Mouse (Mus musculus): ENCODE measurements around the gene Pygo1. TPM values are rescaled to one million over a fixed set of nuclear protein-coding genes. Genes with fewer than 3 reads are reported as not detected.

The Pygo1 gene
- polyA plus RNA-seq (2012; fragmentation: generic; extraction: Trizol) = 0.01 TPM

- peaks cover 69% of the 10 kb centered on the region for H3K27me3 ChIP-seq (ENCODE audit: control insufficient read depth, insufficient read depth, insufficient read length)
- H3ac ChIP-seq (ENCODE audit: control insufficient read depth, insufficient read length) = no peak within 1 kb of the TSS
- no peak for TF ChIP-seq REST (IDR thresholded peaks at IDR 0.05; ENCODE audit: insufficient read depth, insufficient read length)
- no peak for TF ChIP-seq MYOD1 (IDR thresholded peaks at IDR 0.05; ENCODE audit: control insufficient read depth in 1 of 3, insufficient read length in 2 of 3, low read depth in 2 of 3)
- TF ChIP-seq MAX (IDR thresholded peaks at IDR 0.05; ENCODE audit: low read depth) = no peak
- TF ChIP-seq CEBPB (IDR thresholded peaks at IDR 0.05; ENCODE audit: insufficient read depth, poor library complexity, severe bottlenecking) = no peak
- no peak for TF ChIP-seq TCF12 (IDR thresholded peaks at IDR 0.05; ENCODE audit: insufficient read depth, poor library complexity, severe bottlenecking)
- TF ChIP-seq E2F4 (IDR thresholded peaks at IDR 0.05; ENCODE audit: insufficient read depth) = no peak
- TF ChIP-seq TCF3 (IDR thresholded peaks at IDR 0.05; ENCODE audit: insufficient read length, low read depth) = no peak
- no peak for TF ChIP-seq POLR2A (IDR thresholded peaks at IDR 0.05; ENCODE audit: insufficient read length, low read depth)
- no peak for TF ChIP-seq MYOG (IDR thresholded peaks at IDR 0.05; ENCODE audit: control insufficient read depth in 1 of 3, insufficient read depth in 1 of 3, insufficient read length in 2 of 3, low read depth in 2 of 3)
- TF ChIP-seq SRF (IDR thresholded peaks at IDR 0.05; ENCODE audit: control insufficient read depth, insufficient read length, low read depth) = no peak
- H3K36me3 ChIP-seq (ENCODE audit: control insufficient read depth, insufficient read depth) = no peaks in the 10 kb centered on the region
- no peak within 1 kb of the TSS for H3K4me3 ChIP-seq
- H3K4me2 ChIP-seq (ENCODE audit: low read depth) = peak within 1 kb of the TSS; percentile 55
- H3K79me2 ChIP-seq (ENCODE audit: control insufficient read depth, insufficient read depth) = no peaks in the 10 kb centered on the region
These were observed at the start of gene Pygo1 for GRCm38 (mm10) chr9:72925021-72925934. TSS of gene Pygo1 (plus strand) at chr9:72925645.

DNA sequence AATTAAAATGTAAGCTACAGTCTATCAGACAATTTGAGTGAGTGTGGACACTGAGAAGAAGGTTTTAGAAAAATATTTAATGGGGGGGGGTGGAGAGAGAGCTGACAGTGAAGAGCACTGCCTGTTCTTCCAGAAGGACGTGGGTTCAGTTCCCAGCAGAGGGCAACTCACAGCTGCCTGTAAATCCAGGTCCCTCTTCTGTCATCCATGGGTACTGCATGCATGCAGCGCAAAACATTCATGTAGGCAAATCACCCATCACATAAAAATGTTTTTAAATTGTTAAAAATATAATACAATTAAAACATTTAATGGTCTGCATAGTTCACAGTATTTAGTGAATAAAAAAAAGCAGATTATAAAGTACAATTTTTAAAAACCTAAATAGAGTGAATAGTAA lies 49.6 kb upstream of the Pygo1 start:
- H3K4me3 ChIP-seq = no peak overlapping the region
- H3ac ChIP-seq (ENCODE audit: control insufficient read depth, insufficient read length) = no peak overlapping the region
- no peaks in the 10 kb centered on the region for H3K27me3 ChIP-seq (ENCODE audit: control insufficient read depth, insufficient read depth, insufficient read length)
- TF ChIP-seq CEBPB (IDR thresholded peaks at IDR 0.05; ENCODE audit: insufficient read depth, poor library complexity, severe bottlenecking) (no peak), SRF (IDR thresholded peaks at IDR 0.05; ENCODE audit: control insufficient read depth, insufficient read length, low read depth) (no peak), MAX (IDR thresholded peaks at IDR 0.05; ENCODE audit: low read depth) (no peak), MYOG (IDR thresholded peaks at IDR 0.05; ENCODE audit: control insufficient read depth in 1 of 3, insufficient read depth in 1 of 3, insufficient read length in 2 of 3, low read depth in 2 of 3) (no peak), POLR2A (IDR thresholded peaks at IDR 0.05; ENCODE audit: insufficient read length, low read depth) (no peak), REST (IDR thresholded peaks at IDR 0.05; ENCODE audit: insufficient read depth, insufficient read length) (no peak), E2F4 (IDR thresholded peaks at IDR 0.05; ENCODE audit: insufficient read depth) (no peak), USF1 (IDR thresholded peaks at IDR 0.05; ENCODE audit: low read depth) (no peak), POLR2AphosphoS2 (IDR thresholded peaks at IDR 0.05; ENCODE audit: insufficient read length, low read depth) (no peak), MYOD1 (IDR thresholded peaks at IDR 0.05; ENCODE audit: control insufficient read depth in 1 of 3, insufficient read length in 2 of 3, low read depth in 2 of 3) (no peak), TCF3 (IDR thresholded peaks at IDR 0.05; ENCODE audit: insufficient read length, low read depth) (no peak), TCF12 (IDR thresholded peaks at IDR 0.05; ENCODE audit: insufficient read depth, poor library complexity, severe bottlenecking) (no peak)
- no peaks in the 10 kb centered on the region for H3K79me2 ChIP-seq (ENCODE audit: control insufficient read depth, insufficient read depth)
- no peaks in the 10 kb centered on the region for H3K36me3 ChIP-seq (ENCODE audit: control insufficient read depth, insufficient read depth)
- no peak overlapping the region for H3K4me2 ChIP-seq (ENCODE audit: low read depth)

DNA sequence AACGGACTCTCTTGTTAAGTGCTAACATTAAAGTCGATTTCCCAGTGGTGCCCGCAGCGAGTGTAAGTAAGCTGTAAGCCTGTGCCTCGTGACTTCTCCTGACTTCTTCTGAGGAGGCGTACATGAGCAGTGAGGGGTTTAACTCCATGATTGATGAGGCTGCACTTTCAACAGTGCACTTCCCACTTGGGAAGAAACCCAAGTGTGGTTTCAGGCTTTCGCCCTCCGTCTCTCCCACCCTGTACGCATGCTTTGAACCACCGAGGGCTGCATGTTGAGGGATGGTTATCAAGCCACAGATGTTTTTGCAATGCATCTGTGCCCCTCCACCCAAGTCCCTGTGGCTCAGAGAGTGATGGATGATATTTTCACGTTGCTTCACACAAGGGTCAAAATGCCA lies 47.5 kb upstream of the Pygo1 start:
- TF ChIP-seq MYOD1 (IDR thresholded peaks at IDR 0.05; ENCODE audit: control insufficient read depth in 1 of 3, insufficient read length in 2 of 3, low read depth in 2 of 3) (no peak), REST (IDR thresholded peaks at IDR 0.05; ENCODE audit: insufficient read depth, insufficient read length) (no peak), MAX (IDR thresholded peaks at IDR 0.05; ENCODE audit: low read depth) (no peak), USF1 (IDR thresholded peaks at IDR 0.05; ENCODE audit: low read depth) (no peak), TCF3 (IDR thresholded peaks at IDR 0.05; ENCODE audit: insufficient read length, low read depth) (no peak), SRF (IDR thresholded peaks at IDR 0.05; ENCODE audit: control insufficient read depth, insufficient read length, low read depth) (no peak), CEBPB (IDR thresholded peaks at IDR 0.05; ENCODE audit: insufficient read depth, poor library complexity, severe bottlenecking) (no peak), POLR2A (IDR thresholded peaks at IDR 0.05; ENCODE audit: insufficient read length, low read depth) (no peak)
- Histone ChIP-seq H3K27me3 (ENCODE audit: control insufficient read depth, insufficient read depth, insufficient read length) (no peaks in the 10 kb centered on the region), H3K79me2 (ENCODE audit: control insufficient read depth, insufficient read depth) (no peaks in the 10 kb centered on the region), H3K4me3 (no peak overlapping the region), H3K36me3 (ENCODE audit: control insufficient read depth, insufficient read depth) (no peaks in the 10 kb centered on the region), H3ac (ENCODE audit: control insufficient read depth, insufficient read length) (no peak overlapping the region), H3K4me2 (ENCODE audit: low read depth) (no peak overlapping the region)

DNA sequence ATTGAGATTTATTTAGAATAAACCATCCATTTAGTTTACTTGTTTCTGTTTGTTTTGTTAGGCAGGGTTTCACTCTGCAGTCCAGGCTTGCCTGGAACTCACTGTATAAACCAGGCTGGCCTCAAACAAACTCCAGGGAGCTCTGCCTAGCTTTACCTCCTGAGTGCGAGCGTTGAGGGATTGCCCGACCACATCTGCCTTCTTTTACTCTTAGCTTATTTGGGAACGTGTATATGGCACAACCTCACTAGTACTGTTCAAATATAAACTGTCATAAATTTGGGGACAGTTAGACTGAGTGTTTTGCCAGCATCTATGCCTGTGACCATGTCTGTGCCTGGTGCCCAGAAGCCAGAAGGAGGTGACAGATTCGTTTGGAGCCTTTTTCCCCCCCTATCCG lies 46.8 kb upstream of the Pygo1 start:
- H3K36me3 ChIP-seq (ENCODE audit: control insufficient read depth, insufficient read depth) = no peaks in the 10 kb centered on the region
- no peaks in the 10 kb centered on the region for H3K27me3 ChIP-seq (ENCODE audit: control insufficient read depth, insufficient read depth, insufficient read length)
- H3K4me3 ChIP-seq = no peak overlapping the region
- TF ChIP-seq POLR2AphosphoS2 (IDR thresholded peaks at IDR 0.05; ENCODE audit: insufficient read length, low read depth) (no peak), MYOD1 (IDR thresholded peaks at IDR 0.05; ENCODE audit: control insufficient read depth in 1 of 3, insufficient read length in 2 of 3, low read depth in 2 of 3) (no peak), MYOG (IDR thresholded peaks at IDR 0.05; ENCODE audit: control insufficient read depth in 1 of 3, insufficient read depth in 1 of 3, insufficient read length in 2 of 3, low read depth in 2 of 3) (no peak), REST (IDR thresholded peaks at IDR 0.05; ENCODE audit: insufficient read depth, insufficient read length) (no peak), TCF12 (IDR thresholded peaks at IDR 0.05; ENCODE audit: insufficient read depth, poor library complexity, severe bottlenecking) (no peak), CEBPB (IDR thresholded peaks at IDR 0.05; ENCODE audit: insufficient read depth, poor library complexity, severe bottlenecking) (no peak), MAX (IDR thresholded peaks at IDR 0.05; ENCODE audit: low read depth) (no peak), E2F4 (IDR thresholded peaks at IDR 0.05; ENCODE audit: insufficient read depth) (no peak), SRF (IDR thresholded peaks at IDR 0.05; ENCODE audit: control insufficient read depth, insufficient read length, low read depth) (no peak), TCF3 (IDR thresholded peaks at IDR 0.05; ENCODE audit: insufficient read length, low read depth) (no peak), USF1 (IDR thresholded peaks at IDR 0.05; ENCODE audit: low read depth) (no peak), POLR2A (IDR thresholded peaks at IDR 0.05; ENCODE audit: insufficient read length, low read depth) (no peak)
- H3K4me2 ChIP-seq (ENCODE audit: low read depth) = no peak overlapping the region
- no peaks in the 10 kb centered on the region for H3K79me2 ChIP-seq (ENCODE audit: control insufficient read depth, insufficient read depth)
- H3ac ChIP-seq (ENCODE audit: control insufficient read depth, insufficient read length) = no peak overlapping the region

Data from myocyte (in vitro differentiated cells).